Mouse (Mus musculus): Measurements from ENCODE around the gene Prdx5.
"Not testable (repeated sequence)": the region's sequence is repeated elsewhere in the genome, so short reads cannot be mapped to it uniquely, and the experiment has no call there.

The Prdx5 gene

GRCm38 (mm10) chr19:6915276-6915675, 5.4 kb upstream of the Prdx5 start:
- DNase-seq, result no peak

GRCm38 (mm10) chr19:6914540-6914939, 4.6 kb upstream of the Prdx5 start:
- no peak for DNase-seq

DNA sequence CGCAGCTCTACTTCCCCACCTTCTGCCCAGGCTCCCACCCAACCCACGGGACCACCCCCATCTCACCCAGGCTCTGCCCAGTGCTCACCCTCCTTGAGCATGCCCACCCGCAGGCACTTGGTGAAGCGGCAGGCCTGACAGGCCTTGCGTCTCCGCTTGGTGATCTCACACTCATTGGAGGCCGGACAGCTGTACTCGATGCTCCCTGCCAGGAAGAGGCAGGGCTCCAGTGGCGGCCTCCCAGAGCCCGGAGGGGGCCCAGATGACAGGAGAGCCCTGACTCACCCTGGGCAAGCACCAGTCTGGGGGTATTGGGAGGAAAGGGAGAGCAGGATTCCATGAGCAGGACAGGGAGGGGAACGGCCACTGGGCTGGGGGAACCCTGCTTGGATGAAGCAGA, 4.1 kb upstream of the Prdx5 start:
- no peak for DNase-seq

- DNase-seq, result no peak
These were observed 3.1 kb upstream of the Prdx5 start for GRCm38 (mm10) chr19:6913036-6913435.

DNA sequence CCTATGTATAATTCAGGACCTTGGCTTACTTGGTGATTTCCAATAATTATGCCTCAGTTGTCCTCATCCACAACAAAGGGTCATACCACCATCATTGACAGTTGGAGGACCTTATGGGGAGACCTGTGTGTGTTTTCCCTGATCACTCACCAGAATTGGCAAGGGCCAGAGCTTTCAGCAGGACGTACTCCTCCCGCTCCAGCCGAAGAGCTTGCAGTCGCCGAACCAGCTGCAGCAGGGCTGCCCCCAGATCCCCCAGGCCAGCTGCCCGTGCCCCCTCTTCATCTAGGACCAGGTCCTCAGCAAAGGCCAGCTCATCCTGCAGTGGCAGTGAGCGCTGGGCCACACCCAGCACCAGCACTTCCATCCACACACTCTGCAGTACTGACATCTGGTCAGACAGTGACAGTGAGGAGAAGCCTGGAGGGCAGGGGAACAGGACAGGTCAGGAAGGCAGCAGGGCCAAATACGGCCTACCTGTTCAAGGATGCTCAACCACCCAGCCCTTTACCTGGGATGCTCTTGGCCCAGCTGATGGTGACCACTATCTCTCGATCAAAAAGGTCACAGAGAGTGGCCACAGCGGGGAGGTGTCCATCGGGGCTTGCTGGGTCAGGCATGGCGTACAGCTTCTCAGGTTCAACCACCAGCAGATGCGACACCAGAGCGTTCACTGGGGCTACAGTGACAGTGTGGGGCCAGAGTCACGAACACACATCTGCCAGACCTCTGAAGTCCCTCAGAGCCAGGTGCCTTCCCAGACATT, 2.5 kb upstream of the Prdx5 start:
- DNase-seq, result no peak

- no peak for DNase-seq
These were observed 1.5 kb upstream of the Prdx5 start for GRCm38 (mm10) chr19:6911101-6912074.

DNA sequence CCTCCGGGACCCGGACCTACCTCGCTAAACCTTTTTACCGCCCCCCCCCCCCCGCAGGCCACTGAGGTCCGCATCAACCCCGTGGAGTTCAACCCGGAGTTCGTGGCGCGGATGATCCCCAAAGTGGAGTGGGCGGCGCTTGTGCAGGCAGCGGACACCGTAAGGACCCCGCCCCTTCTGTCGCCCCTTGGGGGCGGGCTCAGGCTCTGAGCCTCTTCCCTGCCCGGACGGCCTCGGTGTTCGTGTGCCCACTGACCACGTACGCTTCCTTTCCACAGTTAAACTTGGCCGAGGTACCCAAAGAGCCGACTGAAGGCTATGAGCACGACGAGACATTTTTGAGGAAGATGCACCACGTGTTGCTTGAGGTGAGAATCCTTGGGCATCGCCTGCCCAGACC, 400 bp upstream of the Prdx5 start:
- not testable (repeated sequence) for DNase-seq

GRCm38 (mm10) chr19:6909021-6909420, 885 bp downstream of the Prdx5 start:
- DNase-seq, result no peak

GRCm38 (mm10) chr19:6907811-6908540, 1.9 kb downstream of the Prdx5 start:
- DNase-seq, result no peak

GRCm38 (mm10) chr19:6907094-6907493, 2.8 kb downstream of the Prdx5 start:
- DNase-seq, result no peak

- no peak for DNase-seq
These were observed 3.7 kb downstream of the Prdx5 start for GRCm38 (mm10) chr19:6906199-6906598.

- no peak for DNase-seq
These were observed 4.3 kb downstream of the Prdx5 start for GRCm38 (mm10) chr19:6905498-6906159.

DNA sequence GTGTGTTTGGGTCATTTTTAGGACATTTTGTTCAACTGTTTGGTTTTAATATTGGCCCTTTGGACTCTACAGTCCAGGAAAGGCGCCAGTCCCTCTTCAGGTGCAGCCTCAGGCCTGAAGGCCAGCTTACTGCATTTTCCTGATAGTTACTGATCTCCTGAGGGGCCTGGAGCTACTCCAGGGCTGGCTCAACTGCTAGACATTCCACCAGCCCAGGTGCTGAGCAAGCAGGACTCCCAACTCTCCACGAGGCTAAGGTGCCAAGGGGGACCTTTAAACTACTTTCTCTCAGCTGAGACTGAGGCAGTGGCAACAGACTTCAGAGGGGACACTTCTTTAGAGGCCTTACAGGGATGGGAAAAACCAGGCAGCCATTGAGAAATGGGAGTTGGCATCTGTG, 5.1 kb downstream of the Prdx5 start:
- DNase-seq, result no peak

DNA sequence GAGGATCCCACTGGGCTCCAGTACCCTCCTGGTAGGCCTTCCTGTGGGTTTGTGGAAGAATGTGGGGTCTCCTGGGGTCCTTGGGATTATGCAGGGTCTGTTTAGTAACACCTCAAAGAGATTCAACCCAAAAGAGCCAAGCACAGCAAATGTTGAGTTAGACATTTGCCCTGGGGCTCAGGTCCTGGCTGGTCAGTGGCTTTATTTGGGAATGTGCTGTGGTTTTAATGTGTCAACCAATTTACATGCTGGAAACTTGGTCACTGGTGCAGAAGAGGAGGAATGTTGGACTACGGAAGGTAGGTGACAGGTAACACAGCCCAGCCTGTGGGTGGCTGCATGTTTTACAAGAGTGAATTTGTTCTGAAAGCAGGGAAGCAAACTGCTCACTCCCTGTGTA, 6.9 kb downstream of the Prdx5 start:
- DNase-seq, result no peak

- no peak for DNase-seq
These were observed 10.3 kb downstream of the Prdx5 start for GRCm38 (mm10) chr19:6899641-6900040.

DNA sequence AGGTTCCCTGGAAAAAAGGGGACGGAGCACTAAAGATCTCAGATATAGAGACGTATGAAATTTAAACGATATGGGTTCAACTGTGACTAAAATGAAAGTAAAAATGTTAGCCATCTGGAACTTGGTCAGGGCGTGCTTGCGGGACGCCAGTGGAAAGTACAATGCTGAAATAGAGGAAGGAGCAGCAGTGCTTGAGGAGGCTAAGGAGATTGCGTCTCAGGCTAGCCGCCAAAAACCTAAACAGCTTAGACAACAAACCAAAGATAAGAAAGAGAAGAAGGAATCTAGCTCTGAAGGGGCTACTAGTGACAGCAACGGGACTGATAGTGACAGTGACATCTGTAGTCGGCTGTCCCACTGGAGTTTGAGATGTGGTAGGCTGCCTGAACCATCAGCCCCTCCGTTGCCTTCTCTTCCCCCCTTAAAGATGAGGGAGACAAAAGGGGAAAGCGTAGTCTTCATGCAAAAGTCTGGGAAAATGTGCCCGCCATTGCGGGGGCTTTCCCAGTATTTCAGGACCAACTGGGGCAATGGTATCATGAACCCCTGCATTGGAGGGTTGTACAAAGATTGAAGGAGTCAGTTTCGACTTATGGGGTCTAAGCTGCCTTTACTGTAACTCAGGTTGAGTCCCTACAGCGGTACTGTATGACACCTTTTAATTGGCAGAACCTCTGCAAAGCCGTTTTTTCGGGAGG, 14.1 kb downstream of the Prdx5 start:
- DNase-seq, result not testable (repeated sequence)

GRCm38 (mm10) chr19:6893731-6894451, 16.0 kb downstream of the Prdx5 start:
- no peak for DNase-seq

- DNase-seq, result no peak
These were observed 17.4 kb downstream of the Prdx5 start for GRCm38 (mm10) chr19:6892512-6892911.

DNA sequence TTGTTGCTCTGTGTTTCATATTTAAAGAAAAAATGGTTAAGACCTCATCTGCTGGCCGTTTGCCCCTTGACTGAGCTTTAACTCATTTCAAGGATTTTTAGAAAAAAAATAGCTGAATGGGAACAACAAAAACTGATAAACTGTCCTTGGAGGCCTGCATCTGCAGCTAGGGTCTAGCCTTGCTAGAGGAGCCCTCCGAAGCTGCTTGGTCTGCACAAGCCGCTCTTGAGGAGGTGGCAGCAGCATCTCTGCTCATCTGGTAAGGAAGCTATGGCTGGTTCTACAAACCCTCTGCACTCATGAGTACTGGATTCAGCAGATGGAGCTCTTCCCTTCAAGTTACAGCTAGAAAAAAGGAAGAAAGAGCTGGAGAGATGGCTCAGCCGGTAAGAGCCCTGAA, 31.9 kb downstream of the Prdx5 start:
- DNase-seq, result no peak

DNA sequence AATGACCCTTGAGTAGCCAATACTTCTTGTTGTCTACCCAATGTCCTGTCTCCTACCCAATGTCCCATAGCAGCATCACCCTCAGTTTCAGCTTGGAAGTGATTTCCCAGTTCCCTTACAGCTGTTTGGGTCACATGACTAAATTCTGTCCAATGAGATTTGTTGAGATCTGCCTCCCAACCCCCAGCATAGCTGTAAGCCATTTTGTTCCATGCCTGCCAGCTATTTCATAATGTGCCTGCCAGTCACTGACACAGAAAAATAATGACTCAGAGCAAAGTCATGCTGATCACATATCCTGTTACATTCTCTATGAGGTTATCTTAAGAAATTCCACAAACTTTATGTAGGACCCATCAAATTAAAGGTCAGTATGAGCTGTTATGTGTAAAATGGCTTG, 33.1 kb downstream of the Prdx5 start:
- no peak for DNase-seq

DNA sequence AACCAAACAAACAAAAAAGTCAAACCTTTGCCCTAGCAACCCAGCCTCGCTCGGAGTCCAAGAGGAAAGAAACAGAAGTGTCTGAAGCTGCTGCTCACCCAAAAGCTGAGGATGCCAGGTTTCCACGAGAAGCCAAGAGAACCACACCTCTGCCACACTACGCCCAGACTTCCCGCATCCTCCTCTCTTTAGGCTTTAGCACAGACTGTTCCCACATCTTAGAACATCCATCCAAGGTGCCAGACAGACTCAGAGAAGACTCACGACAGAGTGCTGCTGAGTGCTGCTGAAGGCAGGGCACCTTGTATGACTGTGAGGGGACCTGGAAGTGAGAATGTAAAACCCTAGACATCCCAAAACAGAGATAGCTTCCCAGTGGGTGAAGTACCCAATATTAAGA, 34.1 kb downstream of the Prdx5 start:
- no peak for DNase-seq
